Mouse (Mus musculus) limb, embryonic 15.5 days (tissue): ENCODE results near the gene Zfp949. TPM values are rescaled to one million over a fixed set of nuclear protein-coding genes. Genes with fewer than 3 reads are reported as not detected.

Experiments used
- polyA plus RNA-seq: library from polyadenylated mRNA; unstranded; fragments of >200 nt; fragmentation: Nextera tagmentation; extraction: Ambion mirVana; gene quantifications from 2 replicates; pipeline ENCODE4 v1.2.1, GENCODE M21; 2015

Zfp949 gene
- polyA plus RNA-seq, 1 experiment from 2014 or later: 13.6 TPM

Other genes with a start within 250 kb of the Zfp949 start
- 39.3 and 40.2 TPM in 2 replicates for gene Nt5e, start 220.8 kb upstream of the Zfp949 start, polyA plus RNA-seq
- gene Snx14, start 109.1 kb upstream of the Zfp949 start, polyA plus RNA-seq: 27.8 and 28.7 TPM in 2 replicates
- gene Gm20537, start 91.4 kb upstream of the Zfp949 start, polyA plus RNA-seq: 0.61 TPM in 1 of 2 replicates, not detected in the other
- 94.5 and 95.0 TPM in 2 replicates for gene Syncrip, start 65.4 kb upstream of the Zfp949 start, polyA plus RNA-seq
- gene Trim43a, start 32.9 kb downstream of the Zfp949 start, polyA plus RNA-seq: 0.31 TPM in 1 of 2 replicates, not detected in the other
- 32.1 and 32.4 TPM in 2 replicates for gene Mthfsl, start 172.3 kb downstream of the Zfp949 start, polyA plus RNA-seq
- 0.30 TPM in 1 of 2 replicates, not detected in the other for gene Bcl2a1d, start 183.9 kb downstream of the Zfp949 start, polyA plus RNA-seq